Mouse (Mus musculus) forebrain, embryonic 10.5 days (tissue): ENCODE measurements around the gene Map6. TPM values are rescaled to one million over a fixed set of nuclear protein-coding genes. Genes with fewer than 3 reads are reported as not detected.

ENCODE experiments used
- DNase-seq: peaks from one replicate; pipeline ENCODE4 v3.0.0-alpha.2; 2017; ENCODE audit warnings: low spot score; ENCODE audit errors: extremely low spot score
- H3K27ac ChIP-seq: fragments of 300-500 bp; sonication (generic); 2 replicates; pipeline ENCODE4 v1.5.1; 2016; ENCODE audit warnings: mild to moderate bottlenecking
- H3K27me3 ChIP-seq: fragments of 300-500 bp; sonication (generic); 2 replicates; pipeline ENCODE4 v1.6.1; 2016; ENCODE audit warnings: mild to moderate bottlenecking; ENCODE audit not compliant: poor library complexity, severe bottlenecking
- H3K36me3 ChIP-seq: fragments of 300-500 bp; sonication (generic); replicated peaks from 2 replicates; pipeline ENCODE4 v1.6.1; 2016; ENCODE audit warnings: mild to moderate bottlenecking, moderate library complexity
- H3K4me1 ChIP-seq: fragments of 300-500 bp; sonication (generic); 2 replicates; pipeline ENCODE4 v1.6.1; 2016
- H3K4me3 ChIP-seq: fragments of 300-500 bp; sonication (generic); 2 replicates; pipeline ENCODE4 v1.5.1; 2016; ENCODE audit warnings: mild to moderate bottlenecking, moderate library complexity
- H3K9me3 ChIP-seq: fragments of 300-500 bp; sonication (generic); 2 replicates; pipeline ENCODE4 v1.6.1; 2016; ENCODE audit warnings: mild to moderate bottlenecking, moderate library complexity
- WGBS: fragments of 180-500 bp; shearing (Covaris S2); methylation state at CpG from one replicate; pipeline ENCODE4 v1.1.7; 2016; 5-methylcytosine and 5-hydroxymethylcytosine counted together
- polyA plus RNA-seq: library from polyadenylated mRNA; unstranded; fragments of >200 nt; fragmentation: Nextera tagmentation; extraction: Ambion mirVana; gene quantifications from 2 replicates; pipeline ENCODE4 v1.2.1, GENCODE M21; 2016

Gene Map6
- polyA plus RNA-seq, 1 experiment from 2014 or later, result 18.0 TPM

DNA sequence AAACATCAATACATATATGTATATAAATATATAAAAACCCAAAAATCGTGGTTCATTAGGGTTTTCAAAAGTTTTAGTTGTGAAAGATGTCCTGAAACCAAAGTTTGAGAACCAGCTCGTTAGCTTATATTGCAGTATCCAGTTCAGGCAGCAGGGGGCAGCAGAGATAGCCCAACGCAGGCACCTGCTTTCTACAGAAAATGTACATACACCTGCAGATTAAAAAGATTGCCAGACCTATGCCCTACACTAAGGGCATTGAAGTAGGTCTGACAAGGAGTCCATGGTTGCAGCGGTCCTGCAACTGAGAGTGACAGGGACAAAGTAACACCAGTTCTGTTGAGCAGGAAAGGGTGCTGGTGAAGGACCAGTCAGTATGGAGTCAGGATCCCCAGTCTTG is 108.2 kb downstream of the Map6 start:
- Histone ChIP-seq H3K27ac (no peak overlapping the region), H3K36me3 (no peaks in the 10 kb centered on the region), H3K4me1 (peaks cover 23% of the 10 kb centered on the region), H3K9me3 (no peaks in the 10 kb centered on the region), H3K27me3 (no peaks in the 10 kb centered on the region; the same call in 1 of the 2 replicates), H3K4me3 (no peak overlapping the region)
- 7% methylated on average over 4 of the region's 4 CpGs for WGBS
- DNase-seq, result no peak

DNA sequence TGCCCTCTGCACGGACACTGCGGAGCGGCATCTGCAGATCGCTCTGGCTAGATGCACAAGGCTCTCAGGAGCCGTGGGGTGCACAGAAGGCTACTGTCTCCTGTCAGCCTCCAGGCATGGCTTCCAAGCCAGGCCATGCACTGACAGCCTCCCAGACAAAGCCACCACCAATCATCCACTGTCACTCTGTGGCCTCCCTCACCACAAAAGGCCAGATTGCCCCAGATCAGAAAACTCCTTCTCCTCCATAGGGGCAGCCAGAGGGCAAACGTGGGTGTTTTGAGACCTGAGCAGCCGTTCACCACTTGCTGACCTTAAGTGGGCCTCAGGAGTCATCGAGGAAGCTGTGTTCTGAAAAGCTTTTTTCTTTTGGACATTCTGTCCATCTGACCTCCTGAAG is 111.6 kb downstream of the Map6 start:
- H3K36me3 ChIP-seq, result no peaks in the 10 kb centered on the region
- H3K9me3 ChIP-seq, result no peaks in the 10 kb centered on the region
- no peak overlapping the region for H3K27ac ChIP-seq
- no peak for DNase-seq
- 68% methylated on average over 8 of the region's 8 CpGs for WGBS
- no peak overlapping the region for H3K4me3 ChIP-seq
- peaks cover 57% of the 10 kb centered on the region for H3K4me1 ChIP-seq
- H3K27me3 ChIP-seq, result peaks cover 19% of the 10 kb centered on the region

DNA sequence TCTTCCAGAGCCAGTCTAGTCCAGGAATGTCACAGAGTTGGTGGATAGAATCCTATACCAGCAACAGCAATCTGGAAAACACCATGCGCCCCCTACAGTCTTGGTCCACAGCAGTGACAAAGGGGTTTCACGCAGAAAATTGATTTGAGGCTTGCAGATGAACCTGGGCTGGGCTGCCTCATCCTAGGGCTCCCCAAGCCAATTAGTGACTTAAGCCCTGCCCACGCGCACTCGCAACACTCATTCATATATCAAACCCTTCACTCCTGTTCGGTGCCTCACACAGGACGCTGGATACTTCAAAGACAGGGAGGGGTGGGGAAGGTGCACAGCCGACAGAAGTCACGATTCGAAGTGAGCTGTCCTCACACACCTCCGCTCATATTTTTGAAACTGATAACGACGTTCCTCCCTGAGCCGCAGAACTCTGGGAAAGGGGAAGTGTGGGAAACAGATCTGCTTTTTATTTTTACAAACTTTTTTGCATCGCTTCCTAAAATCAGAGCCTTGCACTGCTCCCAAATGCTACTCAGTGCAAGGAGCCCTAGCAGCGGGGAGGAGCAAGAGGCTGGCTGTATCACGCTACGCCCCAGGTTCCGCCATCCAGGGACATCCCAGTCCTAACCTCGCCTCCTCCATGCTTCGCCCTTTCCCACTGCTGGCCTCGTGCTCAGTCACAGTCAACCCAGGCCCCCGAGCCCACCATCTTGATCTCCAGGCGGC is 113.4 kb downstream of the Map6 start:
- Histone ChIP-seq H3K4me3 (peak overlapping the region; percentile 74), H3K27ac (peak overlapping the region; percentile 98), H3K36me3 (no peaks in the 10 kb centered on the region), H3K27me3 (peaks cover 28% of the 10 kb centered on the region), H3K4me1 (peaks cover 71% of the 10 kb centered on the region), H3K9me3 (no peaks in the 10 kb centered on the region)
- peak; percentile 75 for DNase-seq
- under 1% methylated on average over 24 of the region's 24 CpGs for WGBS

DNA sequence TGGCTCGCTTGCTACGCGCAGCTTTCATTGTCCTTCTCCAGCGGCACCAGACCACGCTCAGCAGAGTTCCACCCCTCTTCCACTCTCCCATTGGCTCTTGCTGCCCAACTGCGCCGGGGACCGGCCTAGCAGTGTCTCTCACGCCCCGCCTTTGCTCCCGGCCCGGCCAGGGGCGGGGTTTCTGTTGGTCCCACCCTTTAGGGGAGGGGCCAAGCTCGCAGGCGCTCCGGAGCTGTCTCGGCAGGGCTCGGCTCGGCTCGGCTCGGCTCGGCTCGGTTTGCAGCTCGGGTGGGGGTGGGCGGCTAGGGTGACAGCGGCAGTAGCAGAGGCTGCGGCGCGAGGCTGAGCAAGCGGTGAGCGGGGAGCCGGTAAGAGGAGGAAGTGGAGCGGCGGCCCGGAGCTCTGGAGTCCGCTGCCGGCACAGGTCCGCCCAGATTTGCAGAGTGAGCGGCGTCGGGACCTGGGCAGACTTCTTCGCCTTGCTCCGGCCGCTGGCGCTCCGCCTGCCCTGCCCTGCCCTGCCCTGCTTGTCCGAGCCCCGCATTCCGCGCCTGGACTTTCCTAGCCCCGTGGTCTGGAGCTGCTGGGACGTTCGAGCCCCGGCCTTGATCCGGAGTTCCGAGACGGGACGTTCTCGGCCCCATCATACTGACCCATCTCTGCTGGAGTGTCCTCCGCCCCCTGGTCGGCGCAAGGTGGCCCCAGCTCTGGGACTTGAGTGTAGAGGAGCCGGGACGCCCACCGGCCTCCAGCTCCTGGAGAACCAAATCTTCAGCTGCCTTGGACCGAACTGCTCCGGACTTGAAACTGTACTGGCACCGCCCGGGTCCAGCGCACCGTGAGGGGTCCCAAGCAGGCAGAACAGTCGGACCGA is 114.2 kb downstream of the Map6 start, which contains the start of gene Gdpd5:
Gene Gdpd5, plus strand, starts transcription at position 201 of the 874 bp plus-strand sequence.
- Histone ChIP-seq H3K36me3 (no peaks in the 10 kb centered on the region), H3K27me3 (peaks cover 28% of the 10 kb centered on the region), H3K4me3 (peak within 1 kb of the TSS; percentile 74), H3K27ac (peak within 1 kb of the TSS; percentile 98), H3K9me3 (no peaks in the 10 kb centered on the region), H3K4me1 (peaks cover 79% of the 10 kb centered on the region)
- under 1% methylated on average over 72 of the region's 73 CpGs for WGBS
- DNase-seq, result peak; percentile 99

DNA sequence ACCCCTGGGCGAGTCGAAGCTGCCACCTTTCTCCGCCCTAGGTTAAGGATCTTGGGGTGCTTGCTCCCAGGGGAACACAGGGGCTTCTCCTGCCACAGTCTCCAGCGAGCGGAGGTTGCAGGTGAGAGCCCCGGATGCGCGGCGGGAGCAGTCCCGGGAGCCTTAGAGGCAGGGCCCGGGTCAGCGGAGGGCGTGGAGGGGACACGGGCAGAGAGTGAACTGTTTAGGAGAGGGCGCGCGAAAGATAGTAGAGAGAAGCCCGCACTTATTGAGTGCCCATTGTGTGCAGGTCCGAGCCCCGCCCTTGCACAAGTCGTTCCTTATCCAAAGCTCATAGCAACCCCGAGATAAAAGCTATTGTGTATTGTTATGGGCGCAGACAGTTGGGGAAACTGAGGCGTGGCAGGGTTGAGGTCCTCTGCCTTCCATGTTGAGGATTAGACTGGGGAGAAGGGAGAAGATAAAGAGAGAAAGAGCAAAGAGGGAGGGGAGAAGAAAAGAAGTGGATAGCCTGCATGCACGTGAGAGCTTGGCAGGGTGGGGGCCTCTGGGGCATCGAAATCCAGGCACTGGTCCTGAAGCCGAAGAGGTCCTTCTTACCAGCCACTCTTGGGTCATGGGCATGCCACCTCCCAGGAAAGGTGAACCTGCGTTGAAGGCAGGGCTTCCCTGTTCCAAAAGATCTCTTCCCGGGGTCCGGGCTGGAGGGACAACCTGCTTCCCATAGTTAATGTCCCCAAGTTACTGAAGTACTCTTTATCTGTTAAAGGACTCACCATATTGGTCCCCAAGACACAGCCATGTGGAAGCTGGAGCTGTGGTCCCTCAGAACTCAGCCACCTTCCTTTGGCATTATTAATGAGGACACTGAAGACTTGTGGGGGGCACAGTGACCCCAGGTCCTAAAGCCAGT is 115.1 kb downstream of the Map6 start:
- peaks cover 28% of the 10 kb centered on the region for H3K27me3 ChIP-seq
- H3K4me1 ChIP-seq, result peaks cover 82% of the 10 kb centered on the region
- H3K36me3 ChIP-seq, result peaks cover 3% of the 10 kb centered on the region
- WGBS, result 11% methylated on average over 30 of the region's 30 CpGs
- no peaks in the 10 kb centered on the region for H3K9me3 ChIP-seq
- peak overlapping the region; percentile 98 for H3K27ac ChIP-seq
- DNase-seq, result no peak
- peak overlapping the region; percentile 74 for H3K4me3 ChIP-seq

DNA sequence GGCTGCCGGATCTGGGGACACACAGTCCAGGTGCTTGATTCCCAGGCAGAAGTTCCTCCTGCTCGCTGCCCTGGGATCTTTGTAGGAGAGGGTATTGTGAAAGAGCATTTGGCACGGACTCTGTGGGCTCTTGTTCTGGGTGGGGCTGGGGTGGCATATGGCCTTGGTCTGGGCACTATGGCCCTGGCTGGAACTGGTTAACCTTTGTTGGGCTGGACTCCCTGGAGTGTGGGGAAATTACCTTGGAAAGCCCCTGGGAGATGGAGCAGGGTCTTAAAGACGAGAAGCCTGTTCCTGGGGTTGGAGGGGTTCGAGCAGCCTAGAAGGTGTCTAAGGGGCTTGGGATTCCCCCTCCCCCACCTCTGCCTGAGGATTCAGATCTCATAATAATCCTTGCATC is 116.0 kb downstream of the Map6 start:
- H3K27ac ChIP-seq, result peak overlapping the region; percentile 98
- peaks cover 28% of the 10 kb centered on the region for H3K27me3 ChIP-seq
- peaks cover 90% of the 10 kb centered on the region for H3K4me1 ChIP-seq
- no peaks in the 10 kb centered on the region for H3K9me3 ChIP-seq
- H3K36me3 ChIP-seq, result peaks cover 9% of the 10 kb centered on the region
- peak overlapping the region; percentile 74 for H3K4me3 ChIP-seq
- 59% methylated on average over 5 of the region's 5 CpGs for WGBS
- DNase-seq, result no peak

DNA sequence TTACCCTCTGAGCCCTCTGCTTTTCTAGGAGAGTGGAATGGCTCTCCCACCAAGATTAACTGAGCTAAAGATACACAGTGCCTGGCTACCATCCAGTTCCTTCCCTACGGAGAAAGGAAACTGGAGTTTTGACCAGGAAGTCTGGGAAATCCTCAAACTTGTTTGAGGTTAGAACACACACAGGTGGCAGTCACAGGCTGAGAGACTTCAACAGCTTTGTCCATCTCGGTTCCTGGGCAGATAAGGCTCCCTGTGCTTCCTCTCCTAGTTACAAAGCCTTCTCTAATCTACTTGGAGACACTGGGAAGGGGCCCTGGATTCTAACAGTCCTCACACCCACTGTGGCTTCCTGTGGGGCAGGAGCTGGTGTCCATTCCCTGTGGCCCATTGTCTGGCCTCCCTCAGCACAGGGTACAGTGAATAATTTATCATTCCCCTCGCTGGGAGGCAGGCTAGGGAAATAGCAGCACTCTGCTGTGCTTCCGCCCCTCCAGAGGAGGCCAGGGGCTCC is 116.9 kb downstream of the Map6 start:
- H3K9me3 ChIP-seq, result no peaks in the 10 kb centered on the region
- peaks cover 90% of the 10 kb centered on the region for H3K4me1 ChIP-seq
- H3K27me3 ChIP-seq, result peaks cover 28% of the 10 kb centered on the region
- peak overlapping the region; percentile 74 for H3K4me3 ChIP-seq
- peak overlapping the region; percentile 98 for H3K27ac ChIP-seq
- no peak for DNase-seq
- WGBS, result 33% methylated on average over 4 of the region's 4 CpGs
- H3K36me3 ChIP-seq, result peaks cover 18% of the 10 kb centered on the region

DNA sequence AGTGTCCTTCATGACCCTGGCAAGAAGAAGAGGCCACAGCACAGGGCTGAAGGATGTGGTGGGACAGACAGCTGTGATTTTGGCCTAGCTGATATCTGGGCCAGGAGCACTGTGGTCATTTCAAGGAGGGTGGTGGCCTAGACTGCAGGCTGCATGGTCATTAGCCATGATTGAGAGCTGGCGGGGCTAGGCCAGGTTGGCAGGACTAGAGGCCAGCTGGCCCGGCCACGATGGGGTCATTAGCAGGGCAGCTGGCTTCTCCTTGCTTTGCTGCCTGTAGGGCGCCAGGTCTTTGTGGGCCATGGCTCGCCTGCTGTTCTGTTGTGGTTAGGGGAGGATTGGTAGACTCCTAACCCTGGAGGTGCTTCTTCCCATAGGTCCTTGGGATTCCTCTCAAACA is 118.8 kb downstream of the Map6 start:
- Histone ChIP-seq H3K36me3 (peaks cover 22% of the 10 kb centered on the region), H3K27ac (peak overlapping the region; percentile 3; the same call in 1 of the 2 replicates), H3K4me1 (peaks cover 90% of the 10 kb centered on the region), H3K9me3 (no peaks in the 10 kb centered on the region), H3K4me3 (no peak overlapping the region), H3K27me3 (peaks cover 28% of the 10 kb centered on the region)
- WGBS, result 58% methylated on average over 5 of the region's 5 CpGs
- no peak for DNase-seq

Other genes with a start within 250 kb of the Map6 start
- 9.8 and 10.4 TPM in 2 replicates for gene Uvrag, start 126.3 kb upstream of the Map6 start, polyA plus RNA-seq
- 12.3 and 14.8 TPM in 2 replicates for gene Dgat2, start 84.7 kb upstream of the Map6 start, polyA plus RNA-seq
- gene Mogat2, start 28.8 kb upstream of the Map6 start, polyA plus RNA-seq, result 35.2 and 37.7 TPM in 2 replicates
- gene Serpinh1, start 85.8 kb downstream of the Map6 start, polyA plus RNA-seq, result 825 and 923 TPM in 2 replicates
- 12.7 and 15.9 TPM in 2 replicates for gene Gdpd5, start 114.0 kb downstream of the Map6 start, polyA plus RNA-seq
- gene Klhl35, start 198.6 kb downstream of the Map6 start, polyA plus RNA-seq, result 0.75 and 0.97 TPM in 2 replicates
- gene Rps3, start 216.3 kb downstream of the Map6 start, polyA plus RNA-seq, result 762 and 795 TPM in 2 replicates